Comparison of ENCODE assay signal across 24 mouse cellular contexts in genomic region chr6:148172904-148173303, GRCm38 (mm10).
"Had no signal": no experiment of that assay in that cellular context is flagged by ENCODE, and none has a peak within 500 bp of the region (broad histone marks: within the 10 kb centered on the region; RNA-seq: fewer than 3 reads in every experiment).

No protein-coding gene starts in this region.

- H3K4me2 ChIP-seq: heart, embryonic 13.5 days; heart, embryonic 15.5 days; hindbrain, embryonic 13.5 days; hindbrain, embryonic 15.5 days; kidney, embryonic 15.5 days; limb, embryonic 13.5 days; limb, embryonic 15.5 days; liver, embryonic 13.5 days; liver, embryonic 15.5 days had no signal

- H3K27ac ChIP-seq: heart, adult 2 months; heart, embryonic 13.5 days; heart, embryonic 15.5 days; hindbrain, embryonic 13.5 days; hindbrain, embryonic 15.5 days; hindbrain, postnatal 0 days; kidney, embryonic 15.5 days; limb, embryonic 13.5 days; limb, embryonic 15.5 days; liver, embryonic 13.5 days; liver, embryonic 15.5 days had no signal

- DNase-seq: gastrocnemius, postnatal 14 days; gastrocnemius, postnatal 36 days; heart, adult 11 months; heart, adult 2 months; heart, postnatal 14 days; heart, postnatal 36 days; kidney, adult 11 months; kidney, adult 2 months; kidney, adult 9 months; kidney, postnatal 25 days; layer of hippocampus, adult 9-11 months; layer of hippocampus, postnatal 36 days; left cerebral cortex, postnatal 4 days; liver, embryonic 13.5 days had no signal

- H3K4me1 ChIP-seq: hindbrain, embryonic 13.5 days; hindbrain, embryonic 15.5 days; limb, embryonic 13.5 days; limb, embryonic 15.5 days; liver, embryonic 13.5 days; liver, embryonic 15.5 days had no signal

- H3K4me3 ChIP-seq: heart, adult 2 months; heart, embryonic 13.5 days; heart, embryonic 15.5 days; hindbrain, embryonic 13.5 days; hindbrain, embryonic 15.5 days; kidney, embryonic 15.5 days; limb, embryonic 13.5 days; limb, embryonic 15.5 days; liver, embryonic 13.5 days; liver, embryonic 15.5 days had no signal

- H3K9ac ChIP-seq: heart, embryonic 13.5 days; heart, embryonic 15.5 days; hindbrain, embryonic 13.5 days; hindbrain, embryonic 15.5 days; kidney, embryonic 15.5 days; limb, embryonic 13.5 days; limb, embryonic 15.5 days; liver, embryonic 13.5 days; liver, embryonic 15.5 days had no signal

- H3K9me3 ChIP-seq: heart, embryonic 15.5 days; hindbrain, embryonic 13.5 days; hindbrain, embryonic 15.5 days; limb, embryonic 15.5 days; liver, embryonic 13.5 days; liver, embryonic 15.5 days had no signal

- ATAC-seq: hindbrain, postnatal 0 days; intestine, embryonic 16.5 days had no signal

- H3K36me3 ChIP-seq: heart, embryonic 13.5 days; heart, embryonic 15.5 days; hindbrain, embryonic 13.5 days; kidney, embryonic 15.5 days; limb, embryonic 13.5 days; limb, embryonic 15.5 days; liver, embryonic 13.5 days; liver, embryonic 15.5 days had no signal

- H3K27me3 ChIP-seq: heart, embryonic 13.5 days; heart, embryonic 15.5 days; hindbrain, embryonic 13.5 days; hindbrain, embryonic 15.5 days; kidney, embryonic 15.5 days; limb, embryonic 13.5 days; limb, embryonic 15.5 days; liver, embryonic 13.5 days; liver, embryonic 15.5 days had no signal
